Comparison of ENCODE assay signal across 8 mouse cellular contexts in the genomic region with DNA sequence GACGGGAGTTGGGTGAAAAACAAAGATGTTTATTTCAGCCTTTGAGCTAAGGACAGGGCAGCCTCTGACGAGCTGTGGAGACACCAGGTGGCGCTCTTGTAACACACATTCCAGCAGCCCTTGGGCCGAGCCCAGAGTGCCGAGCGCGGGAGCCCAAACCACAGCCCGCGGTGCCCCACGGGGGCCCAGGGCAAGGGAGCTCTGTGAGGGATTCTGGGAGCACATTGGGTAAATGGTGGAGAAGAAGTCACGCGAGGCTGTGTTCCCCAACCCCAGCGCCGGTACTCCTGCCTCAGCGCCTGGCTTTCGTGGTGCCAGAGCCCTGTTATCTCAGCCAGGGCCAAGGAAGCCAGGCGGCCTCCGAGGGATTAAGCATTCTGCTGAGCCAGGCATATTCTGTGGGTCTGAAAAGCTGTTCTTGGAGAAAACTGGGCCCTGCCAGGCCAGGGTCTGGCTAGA. TPM values are rescaled to one million over a fixed set of nuclear protein-coding genes. Genes with fewer than 3 reads are reported as not detected.
DNase-seq lines count a peak whose midpoint lies in the region; ATAC-seq lines count a peak whose summit lies in the region.

No protein-coding gene starts in this region.

- WGBS in forebrain, embryonic 11.5 days, result 9% methylated on average over 18 of the region's 18 CpGs
- 1% methylated on average over 18 of the region's 18 CpGs for WGBS in heart, embryonic 15.5 days
- 2% methylated on average over 18 of the region's 18 CpGs for WGBS in liver, embryonic 13.5 days (ENCODE audit: insufficient replicate concordance)
- WGBS in stomach, embryonic 15.5 days, result under 1% methylated on average over 18 of the region's 18 CpGs

- H3K4me1 ChIP-seq in forebrain, embryonic 11.5 days (replicated peaks; ENCODE audit: control insufficient read depth, insufficient read depth, low read length), result peaks cover 17% of the 10 kb centered on the region
- peaks cover 42% of the 10 kb centered on the region for H3K4me1 ChIP-seq in heart, embryonic 15.5 days (replicated peaks)
- H3K4me1 ChIP-seq in liver, embryonic 13.5 days (replicated peaks), result peaks cover 20% of the 10 kb centered on the region
- peaks cover 19% of the 10 kb centered on the region for H3K4me1 ChIP-seq in stomach, embryonic 15.5 days

- 0 out of 2 replicates have a peak overlapping the region, but pooled peaks have one; percentile 18 for H3K4me3 ChIP-seq in forebrain, embryonic 11.5 days (ENCODE audit: low read depth, low read length)
- peak overlapping the region; percentile 38 for H3K4me3 ChIP-seq in heart, embryonic 15.5 days
- peak overlapping the region; percentile 36 for H3K4me3 ChIP-seq in liver, embryonic 13.5 days (replicated peaks)
- peak overlapping the region; percentile 23; the same call in 1 of the 2 replicates for H3K4me3 ChIP-seq in stomach, embryonic 15.5 days (replicated peaks)

- H3K36me3 ChIP-seq in forebrain, embryonic 11.5 days (ENCODE audit: control insufficient read depth, insufficient read depth, low read length), result no peaks in the 10 kb centered on the region
- no peaks in the 10 kb centered on the region for H3K36me3 ChIP-seq in heart, embryonic 15.5 days
- H3K36me3 ChIP-seq in liver, embryonic 13.5 days, result no peaks in the 10 kb centered on the region
- no peaks in the 10 kb centered on the region for H3K36me3 ChIP-seq in stomach, embryonic 15.5 days

- peak; percentile 61 for ATAC-seq in CD4-positive, CD25-positive, alpha-beta regulatory T cell, adult 4 months
- ATAC-seq in forebrain, embryonic 11.5 days (replicated peaks; ENCODE audit: low FRiP score), result peak; percentile 85
- peak; percentile 78 for ATAC-seq in heart, embryonic 15.5 days (replicated peaks; ENCODE audit: insufficient number of reproducible peaks, insufficient read depth, low FRiP score, low read depth)
- ATAC-seq in liver, embryonic 13.5 days (ENCODE audit: low read depth), result peak; percentile 76
- peak; percentile 83 for ATAC-seq in stomach, embryonic 15.5 days (ENCODE audit: insufficient read depth, low FRiP score, low read depth)

- peak overlapping the region; percentile 51 for H3K4me2 ChIP-seq in forebrain, embryonic 11.5 days (ENCODE audit: low read depth, low read length, severe bottlenecking)
- H3K4me2 ChIP-seq in heart, embryonic 15.5 days, result peak overlapping the region; percentile 81
- peak overlapping the region; percentile 57 for H3K4me2 ChIP-seq in liver, embryonic 13.5 days
- H3K4me2 ChIP-seq in stomach, embryonic 15.5 days, result peak overlapping the region; percentile 57

- peak overlapping the region; percentile 44 for H3K9ac ChIP-seq in forebrain, embryonic 11.5 days (ENCODE audit: low read length)
- H3K9ac ChIP-seq in heart, embryonic 15.5 days, result peak overlapping the region; percentile 63
- peak overlapping the region; percentile 53; the same call in 1 of the 2 replicates for H3K9ac ChIP-seq in liver, embryonic 13.5 days
- no peak overlapping the region; the same call in 1 of the 2 replicates for H3K9ac ChIP-seq in stomach, embryonic 15.5 days

- H3K27me3 ChIP-seq in forebrain, embryonic 11.5 days (ENCODE audit: control insufficient read depth, insufficient read depth, low read length), result no peaks in the 10 kb centered on the region; the same call in 1 of the 2 replicates
- no peaks in the 10 kb centered on the region for H3K27me3 ChIP-seq in heart, embryonic 15.5 days
- peaks cover 6% of the 10 kb centered on the region; the same call in 1 of the 2 replicates for H3K27me3 ChIP-seq in liver, embryonic 13.5 days
- H3K27me3 ChIP-seq in stomach, embryonic 15.5 days (replicated peaks), result no peaks in the 10 kb centered on the region

- H3K9me3 ChIP-seq in forebrain, embryonic 11.5 days (ENCODE audit: control insufficient read depth, low read length), result no peaks in the 10 kb centered on the region
- no peaks in the 10 kb centered on the region for H3K9me3 ChIP-seq in heart, embryonic 15.5 days (replicated peaks)
- H3K9me3 ChIP-seq in liver, embryonic 13.5 days (replicated peaks), result no peaks in the 10 kb centered on the region
- no peaks in the 10 kb centered on the region for H3K9me3 ChIP-seq in stomach, embryonic 15.5 days

- peak; percentile 73 for DNase-seq in c-Kit-positive CD71-negative TER-119-negative erythroid progenitor cells, embryonic 14.5 days (ENCODE audit: low read depth)
- DNase-seq in forebrain, embryonic 11.5 days (ENCODE audit: low spot score), result peak; percentile 94
- DNase-seq in kidney, postnatal 14 days, result peak; percentile 89
- DNase-seq in liver, embryonic 13.5 days, result peak; percentile 52
- DNase-seq in neural tube, embryonic 10.5 days (ENCODE audit: extremely low spot score, low spot score), result peak; percentile 89

- H3K27ac ChIP-seq in forebrain, embryonic 11.5 days (ENCODE audit: low read depth, low read length), result no peak overlapping the region
- peak overlapping the region; percentile 83 for H3K27ac ChIP-seq in heart, embryonic 15.5 days
- H3K27ac ChIP-seq in liver, embryonic 13.5 days, result 0 out of 2 replicates have a peak overlapping the region, but pooled peaks have one; percentile 23
- peak overlapping the region; percentile 71 for H3K27ac ChIP-seq in stomach, embryonic 15.5 days

RNA-seq across cellular contexts. Expression of a gene that starts 47.8 kb away (rescaled TPM):
- not detected for polyA plus RNA-seq in CD4-positive, CD25-positive, alpha-beta regulatory T cell, adult 4 months (2017; shearing (Covaris generic))
- 1.1 and 1.5 TPM in 2 replicates for polyA plus RNA-seq in forebrain, embryonic 11.5 days (2014; fragmentation: Nextera tagmentation; extraction: Ambion mirVana)
- polyA plus RNA-seq in heart, embryonic 15.5 days (2015; fragmentation: Nextera tagmentation; extraction: Ambion mirVana), result 25.8 and 27.5 TPM in 2 replicates
- 0.27 and 0.57 TPM in 2 replicates for polyA plus RNA-seq in liver, embryonic 13.5 days (2015; fragmentation: Nextera tagmentation; extraction: Ambion mirVana)
- polyA plus RNA-seq in stomach, embryonic 15.5 days (2015; fragmentation: Nextera tagmentation; extraction: Ambion mirVana), result 9.1 and 13.2 TPM in 2 replicates

RNA-seq across cellular contexts. Expression of a gene that starts 59.5 kb away (rescaled TPM):
- not detected for polyA plus RNA-seq in CD4-positive, CD25-positive, alpha-beta regulatory T cell, adult 4 months (2017; shearing (Covaris generic))
- polyA plus RNA-seq in forebrain, embryonic 11.5 days (2014; fragmentation: Nextera tagmentation; extraction: Ambion mirVana), result 0.64 and 0.85 TPM in 2 replicates
- 3.8 and 4.7 TPM in 2 replicates for polyA plus RNA-seq in heart, embryonic 15.5 days (2015; fragmentation: Nextera tagmentation; extraction: Ambion mirVana)
- 0.73 and 0.75 TPM in 2 replicates for polyA plus RNA-seq in liver, embryonic 13.5 days (2015; fragmentation: Nextera tagmentation; extraction: Ambion mirVana)
- 14.1 and 16.0 TPM in 2 replicates for polyA plus RNA-seq in stomach, embryonic 15.5 days (2015; fragmentation: Nextera tagmentation; extraction: Ambion mirVana)
